Mouse (Mus musculus) erythroblast, embryonic 14.5 days (primary cell): ENCODE data around the gene Arfgef2.

Experiments
- GATA1 ChIP-seq: IDR thresholded peaks from 2 replicates; pipeline ENCODE4 v1.6.1; 2012; ENCODE audit warnings: low read length, inconsistent platforms, mixed read lengths
- TAL1 ChIP-seq: IDR thresholded peaks from 3 replicates; pipeline ENCODE4 v1.6.1; 2012; ENCODE audit warnings: low read length, inconsistent platforms, mixed read lengths

GRCm38 (mm10) chr2:166905711-166906522, 100.5 kb downstream of the Arfgef2 start, which contains the start of gene Cse1l:
- no peak for TF ChIP-seq GATA1
- TF ChIP-seq TAL1, result no peak
